8 mouse cellular contexts compared by ENCODE assay signal in genomic region chr10:77032591-77033322, GRCm38 (mm10). TPM values are rescaled to one million over a fixed set of nuclear protein-coding genes. Genes with fewer than 3 reads are reported as not detected.
A peak's percentile ranks its signal among the peaks of the same experiment; 100 is the strongest.
DNase-seq lines count a peak whose midpoint lies in the region; ATAC-seq and TF ChIP-seq lines count a peak whose summit lies in the region.

No protein-coding gene starts in this region.

- H3K79me3 ChIP-seq in C2C12 (ENCODE audit: low read depth) = peaks cover 35% of the 10 kb centered on the region

- peak overlapping the region; percentile 90 for H3K4me2 ChIP-seq in heart, embryonic 11.5 days
- H3K4me2 ChIP-seq in kidney, embryonic 16.5 days (replicated peaks; ENCODE audit: low read depth, low read length) = peak overlapping the region; percentile 88
- peak overlapping the region; percentile 81 for H3K4me2 ChIP-seq in myocyte (ENCODE audit: low read depth)

- DNase-seq in brain, embryonic 14.5 days (ENCODE audit: low read depth) = peak; percentile 98
- peak; percentile 84 for DNase-seq in liver, adult 2 months (ENCODE audit: extremely low read depth, low read depth, low spot score)
- peak; percentile 97 for DNase-seq in splenic B cell, adult 2 months (ENCODE audit: low read depth, low spot score)

- peak overlapping the region; percentile 69 for H3K9ac ChIP-seq in heart, embryonic 11.5 days (ENCODE audit: low read depth, low read length)
- H3K9ac ChIP-seq in kidney, embryonic 16.5 days (replicated peaks; ENCODE audit: low read length) = peak overlapping the region; percentile 82
- H3K9ac ChIP-seq in liver, adult 2 months (ENCODE audit: low read depth, low read length) = peak overlapping the region; percentile 80

- H3K79me2 ChIP-seq in C2C12 (ENCODE audit: control insufficient read depth, insufficient read depth) (peaks cover 48% of the 10 kb centered on the region), myocyte (ENCODE audit: control insufficient read depth, insufficient read depth) (peaks cover 13% of the 10 kb centered on the region)
- H3K79me2 ChIP-seq in liver, adult 2 months (ENCODE audit: control insufficient read depth, insufficient read depth, low read length) = no peaks in the 10 kb centered on the region

- H3K9me3 ChIP-seq in erythroblast, embryonic 14.5 days (ENCODE audit: control insufficient read depth, low read length) = no peaks in the 10 kb centered on the region
- H3K9me3 ChIP-seq in heart, embryonic 11.5 days (replicated peaks; ENCODE audit: control insufficient read depth, low read length) = no peaks in the 10 kb centered on the region
- no peaks in the 10 kb centered on the region for H3K9me3 ChIP-seq in kidney, embryonic 16.5 days (ENCODE audit: low read length)

- peak overlapping the region; percentile 83 for H3K4me3 ChIP-seq in C2C12 (ENCODE audit: insufficient read depth, poor library complexity, severe bottlenecking)
- H3K4me3 ChIP-seq in erythroblast, embryonic 14.5 days (replicated peaks) = peak overlapping the region; percentile 71
- peak overlapping the region; percentile 69 for H3K4me3 ChIP-seq in heart, embryonic 11.5 days (ENCODE audit: low read depth, low read length)
- peak overlapping the region; percentile 70 for H3K4me3 ChIP-seq in kidney, embryonic 16.5 days (ENCODE audit: low read length)
- H3K4me3 ChIP-seq in liver, adult 2 months (ENCODE audit: insufficient read depth, low read depth, low read length) = peak overlapping the region; percentile 76
- H3K4me3 ChIP-seq in myocyte = peak overlapping the region; percentile 86

- under 1% methylated on average over 46 of the region's 49 CpGs for WGBS in heart, embryonic 11.5 days (ENCODE audit: insufficient replicate concordance)
- WGBS in kidney, embryonic 16.5 days = under 1% methylated on average over 49 of the region's 49 CpGs
- 2% methylated on average over 49 of the region's 49 CpGs for whole genome bisulfite sequencing in liver, adult 2 months

- H3ac ChIP-seq in C2C12 (ENCODE audit: control insufficient read depth, insufficient read length, low read depth) = peak overlapping the region; percentile 86
- peak overlapping the region; percentile 31 for H3ac ChIP-seq in myocyte (ENCODE audit: control insufficient read depth, insufficient read length)

- H3K27ac ChIP-seq in heart, embryonic 11.5 days (ENCODE audit: low read depth, low read length) = no peak overlapping the region; the same call in 1 of the 2 replicates
- peak overlapping the region; percentile 78 for H3K27ac ChIP-seq in kidney, embryonic 16.5 days (ENCODE audit: low read length)
- H3K27ac ChIP-seq in liver, adult 2 months (replicated peaks; ENCODE audit: insufficient read depth, low read depth, low read length) = peak overlapping the region; percentile 45

- no peak for TF ChIP-seq CTCF in C2C12 (IDR thresholded peaks at IDR 0.05; ENCODE audit: control insufficient read depth, insufficient read depth, insufficient read length)
- TF ChIP-seq CTCF in brain, embryonic 14.5 days (IDR thresholded peaks at IDR 0.05; ENCODE audit: borderline replicate concordance, extremely low read depth, insufficient read depth, insufficient read length) = peak; percentile 20; the same call in 1 of the 2 replicates
- peak; percentile 41; the same call in 1 of the 2 replicates for TF ChIP-seq CTCF in liver, adult 2 months (IDR thresholded peaks at IDR 0.05; ENCODE audit: low read depth, low read length)

- H3K36me3 ChIP-seq in C2C12 (ENCODE audit: control insufficient read depth, insufficient read depth) (peaks cover 22% of the 10 kb centered on the region), myocyte (ENCODE audit: control insufficient read depth, insufficient read depth) (no peaks in the 10 kb centered on the region)
- H3K36me3 ChIP-seq in erythroblast, embryonic 14.5 days (ENCODE audit: control insufficient read depth) = peaks cover 14% of the 10 kb centered on the region
- H3K36me3 ChIP-seq in heart, embryonic 11.5 days (ENCODE audit: control insufficient read depth, insufficient read depth, low read length) = no peaks in the 10 kb centered on the region
- H3K36me3 ChIP-seq in kidney, embryonic 16.5 days (ENCODE audit: insufficient read depth, low read length) = no peaks in the 10 kb centered on the region
- H3K36me3 ChIP-seq in liver, adult 2 months (ENCODE audit: control insufficient read depth, insufficient read depth, low read length) = no peaks in the 10 kb centered on the region
- no peaks in the 10 kb centered on the region for H3K36me3 ChIP-seq in splenic B cell, adult 2 months (ENCODE audit: control insufficient read depth, insufficient read depth, low read length, poor library complexity, severe bottlenecking)

- H3K27me3 ChIP-seq in C2C12 (ENCODE audit: control insufficient read depth, insufficient read depth, insufficient read length) (no peaks in the 10 kb centered on the region), myocyte (ENCODE audit: control insufficient read depth, insufficient read depth, insufficient read length) (no peaks in the 10 kb centered on the region)
- H3K27me3 ChIP-seq in erythroblast, embryonic 14.5 days (ENCODE audit: control insufficient read depth) = no peaks in the 10 kb centered on the region
- H3K27me3 ChIP-seq in heart, embryonic 11.5 days (ENCODE audit: control insufficient read depth, insufficient read depth, low read length) = no peaks in the 10 kb centered on the region
- no peaks in the 10 kb centered on the region for H3K27me3 ChIP-seq in kidney, embryonic 16.5 days (ENCODE audit: insufficient read depth, low read length)
- no peaks in the 10 kb centered on the region for H3K27me3 ChIP-seq in liver, adult 2 months (ENCODE audit: control insufficient read depth, insufficient read depth, low read length)
- no peaks in the 10 kb centered on the region for H3K27me3 ChIP-seq in splenic B cell, adult 2 months (ENCODE audit: control insufficient read depth, insufficient read depth, low read length, poor library complexity, severe bottlenecking)

- ATAC-seq in heart, embryonic 11.5 days (replicated peaks; ENCODE audit: insufficient number of reproducible peaks, low FRiP score, low TSS enrichment) = peak; percentile 93
- ATAC-seq in kidney, embryonic 16.5 days (ENCODE audit: low FRiP score, low TSS enrichment) = peak; percentile 91

- TF ChIP-seq POLR2A in brain, embryonic 14.5 days (IDR thresholded peaks at IDR 0.05; ENCODE audit: borderline replicate concordance, extremely low read depth, insufficient read depth, insufficient read length, poor library complexity, severe bottlenecking) = peak; percentile 70; the same call in 1 of the 2 replicates
- TF ChIP-seq POLR2A in liver, adult 2 months (IDR thresholded peaks at IDR 0.05; ENCODE audit: extremely low read depth, insufficient read depth, low read length) = peak; percentile 73; the same call in 1 of the 2 replicates
- TF ChIP-seq POLR2A in myocyte (IDR thresholded peaks at IDR 0.05; ENCODE audit: insufficient read length, low read depth) = peak; percentile 64

- peaks cover 56% of the 10 kb centered on the region for H3K4me1 ChIP-seq in erythroblast, embryonic 14.5 days (ENCODE audit: control insufficient read depth)
- peaks cover 6% of the 10 kb centered on the region; the same call in 1 of the 2 replicates for H3K4me1 ChIP-seq in heart, embryonic 11.5 days (ENCODE audit: control insufficient read depth, insufficient read depth, low read length)
- peaks cover 20% of the 10 kb centered on the region for H3K4me1 ChIP-seq in kidney, embryonic 16.5 days (ENCODE audit: insufficient read depth, low read length)
- H3K4me1 ChIP-seq in liver, adult 2 months (ENCODE audit: control insufficient read depth, insufficient read depth, low read length) = peaks cover 4% of the 10 kb centered on the region; the same call in 1 of the 2 replicates

TF ChIP-seq in C2C12, 6 proteins besides CTCF, POLR2A, EP300 and RAD21:
- TF ChIP-seq MYOD1 (IDR thresholded peaks at IDR 0.05; ENCODE audit: control insufficient read depth, insufficient read length, low read depth) (no peak), MAX (IDR thresholded peaks at IDR 0.05) (peak; percentile 91)
TF ChIP-seq in C2C12: peak in this region for 1.

TF ChIP-seq in myocyte, 11 proteins besides CTCF, POLR2A, EP300 and RAD21:
- peak in 1 of 3 experiments; percentile 2 for TF ChIP-seq MYOD1 (IDR thresholded peaks at IDR 0.05; ENCODE audit: control insufficient read depth in 1 of 3, insufficient read length in 2 of 3, low read depth in 2 of 3)
- no peak for TF ChIP-seq E2F4 (IDR thresholded peaks at IDR 0.05; ENCODE audit: insufficient read depth)
- no peak for TF ChIP-seq CEBPB (IDR thresholded peaks at IDR 0.05; ENCODE audit: insufficient read depth, poor library complexity, severe bottlenecking)
- no peak for TF ChIP-seq TCF3 (IDR thresholded peaks at IDR 0.05; ENCODE audit: insufficient read length, low read depth)
- TF ChIP-seq REST (IDR thresholded peaks at IDR 0.05; ENCODE audit: insufficient read depth, insufficient read length) = no peak
- no peak for TF ChIP-seq TCF12 (IDR thresholded peaks at IDR 0.05; ENCODE audit: insufficient read depth, poor library complexity, severe bottlenecking)
- TF ChIP-seq MAX (IDR thresholded peaks at IDR 0.05; ENCODE audit: low read depth) = no peak
- TF ChIP-seq SRF (IDR thresholded peaks at IDR 0.05; ENCODE audit: control insufficient read depth, insufficient read length, low read depth) = no peak
- no peak for TF ChIP-seq MYOG (IDR thresholded peaks at IDR 0.05; ENCODE audit: control insufficient read depth in 1 of 3, insufficient read depth in 1 of 3, insufficient read length in 2 of 3, low read depth in 2 of 3)
- peak; percentile 40 for TF ChIP-seq POLR2AphosphoS2 (IDR thresholded peaks at IDR 0.05; ENCODE audit: insufficient read length, low read depth)

RNA-seq across cellular contexts. Expression of gene Slc19a1, which starts 0.7 kb away (rescaled TPM):
- 45.1 TPM for polyA plus RNA-seq in C2C12 (2012; fragmentation: generic; extraction: Trizol)
- polyA plus RNA-seq in brain, embryonic 14.5 days (2012; rRNA removed) = 67.3 and 79.2 TPM in 2 replicates
- polyA plus RNA-seq in erythroblast, embryonic 14.5 days (2012) = 0.46 and 0.96 TPM in 2 replicates
- 15.3 and 15.8 TPM in 2 replicates for polyA plus RNA-seq in heart, embryonic 11.5 days (2014; fragmentation: Nextera tagmentation; extraction: Ambion mirVana)
- 58.4 and 60.3 TPM in 2 replicates for polyA plus RNA-seq in kidney, embryonic 16.5 days (2015; fragmentation: Nextera tagmentation; extraction: Ambion mirVana)
- 2.9 and 5.2 TPM in 2 replicates for total RNA-seq in liver, adult 2 months (2014; rRNA removed)
- polyA plus RNA-seq in liver, adult 2 months (2012; rRNA removed) = 14.8 and 15.9 TPM in 2 replicates
- 23.0 TPM for polyA plus RNA-seq in myocyte (2012; fragmentation: generic; extraction: Trizol)
